Mouse (Mus musculus): Measurements from ENCODE around the gene Rapgef4.
A peak's percentile ranks its signal among the peaks of the same experiment; 100 is the strongest.
"Not testable (repeated sequence)": the region's sequence is repeated elsewhere in the genome, so short reads cannot be mapped to it uniquely, and the experiment has no call there.

Gene Rapgef4

DNA sequence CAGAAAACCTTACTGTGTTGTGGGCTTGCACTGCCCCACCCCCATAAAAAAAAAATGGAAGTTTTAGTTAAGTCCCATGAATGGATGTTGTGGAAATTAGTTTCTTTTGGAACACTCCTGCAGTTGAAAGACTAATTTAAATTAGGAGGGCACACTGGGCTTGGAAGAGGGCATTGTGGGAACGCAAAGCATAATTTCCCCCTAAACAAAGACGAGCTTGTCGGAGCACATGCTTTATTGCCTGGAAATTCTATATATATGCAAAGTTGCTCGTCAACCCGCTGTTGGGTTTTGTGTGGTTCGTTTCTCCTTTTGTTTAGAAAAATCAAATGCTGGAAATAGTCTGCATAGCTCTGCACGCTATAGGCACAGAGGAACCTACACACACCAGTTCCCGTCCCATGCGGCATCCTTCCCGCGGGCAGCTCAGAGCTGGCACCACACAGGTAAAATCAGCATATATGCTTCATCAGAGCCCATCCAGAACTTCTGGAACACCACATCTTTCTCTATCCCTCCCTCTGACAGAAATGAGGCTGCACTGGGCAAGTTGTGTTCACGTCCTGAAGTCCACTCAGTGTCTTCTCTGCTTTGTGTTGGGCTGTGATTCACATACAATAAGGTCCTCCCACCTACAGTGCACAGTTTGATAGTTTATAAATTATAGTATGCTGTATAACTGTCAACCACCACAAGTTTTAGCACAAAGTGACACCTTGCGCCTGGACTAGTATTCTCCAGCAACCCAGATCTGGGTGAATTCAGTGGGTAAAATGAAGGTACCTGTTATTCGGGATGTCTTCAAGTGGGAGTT lies 141.6 kb downstream of the Rapgef4 start:
- no peak for DNase-seq

- no peak for DNase-seq
Observed at GRCm38 (mm10) chr2:72123851-72124250, 142.8 kb downstream of the Rapgef4 start.

GRCm38 (mm10) chr2:72125786-72126185 lies 144.7 kb downstream of the Rapgef4 start:
- DNase-seq, result peak in 1 of 2 experiments; percentile 9

DNA sequence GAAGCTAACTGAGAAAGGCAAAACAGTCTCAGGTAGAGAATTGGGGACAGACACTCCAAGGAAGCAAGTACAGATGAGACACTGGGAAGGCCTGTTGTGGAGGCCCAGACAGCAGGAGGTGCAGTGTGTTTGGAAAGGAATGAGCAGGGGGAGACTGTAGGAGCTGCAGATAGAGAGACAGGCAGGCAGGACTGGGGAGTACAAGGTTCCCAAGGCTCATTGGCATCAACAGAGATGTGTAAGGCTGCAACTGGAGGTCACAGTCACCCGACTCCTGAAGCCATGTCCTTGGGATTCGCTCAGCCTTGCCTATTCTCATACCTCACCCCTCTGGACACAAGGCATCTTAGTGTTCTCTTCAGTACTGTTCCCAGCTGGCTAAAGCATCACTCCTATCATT lies 145.4 kb downstream of the Rapgef4 start:
- DNase-seq, result no peak

DNA sequence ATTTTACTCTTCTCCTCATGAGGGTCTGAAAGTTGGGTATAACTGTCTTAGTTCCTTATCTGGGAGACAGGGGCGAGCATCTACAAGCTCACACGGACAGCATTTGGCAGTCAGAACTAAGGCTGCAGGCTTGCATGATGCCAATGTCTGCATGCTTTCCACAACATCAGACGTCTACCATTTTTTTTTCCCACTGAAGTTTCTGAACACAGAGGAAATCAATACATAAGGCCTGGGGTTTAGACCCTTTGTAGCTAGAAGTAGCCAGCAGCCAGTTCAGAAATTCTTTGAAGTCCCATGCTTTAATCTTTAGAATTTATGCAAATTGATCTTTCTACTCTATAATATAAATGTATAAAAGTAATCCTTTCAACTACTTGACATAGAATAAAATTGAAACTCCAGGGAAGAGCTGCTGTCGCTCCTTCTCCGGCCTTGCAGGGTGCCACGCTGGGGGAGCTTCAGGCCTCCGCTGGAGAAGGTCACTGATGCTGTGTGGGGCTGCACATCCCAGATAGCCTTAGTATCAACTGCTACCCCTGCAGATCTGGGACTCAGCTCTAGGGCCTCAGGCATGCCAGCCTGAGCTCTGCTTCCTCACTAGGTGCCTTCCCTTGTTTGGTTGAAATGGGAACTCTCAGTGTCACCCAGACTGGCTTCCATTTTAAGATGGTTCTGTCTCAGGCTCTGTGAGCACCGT lies 148.7 kb downstream of the Rapgef4 start:
- DNase-seq, result no peak

DNA sequence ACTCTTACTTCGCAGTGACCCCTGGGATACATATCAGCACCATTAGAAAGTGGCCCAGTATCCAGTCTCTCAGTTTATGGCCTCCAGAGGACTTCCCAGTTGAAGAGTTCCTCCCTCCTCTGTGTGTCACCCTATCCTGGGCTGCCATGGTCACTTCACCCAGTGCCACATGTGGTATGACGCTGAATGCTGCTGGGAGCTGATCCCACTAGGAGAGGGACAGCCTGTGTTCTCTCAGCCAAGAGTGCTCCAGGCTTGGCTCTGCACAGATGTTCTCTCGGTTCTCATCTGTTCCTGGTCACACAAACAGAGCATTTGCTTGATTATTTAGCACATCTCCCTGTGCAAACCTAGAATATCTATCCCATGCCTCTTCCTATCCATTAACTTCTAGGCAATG lies 151.2 kb downstream of the Rapgef4 start:
- no peak for DNase-seq

DNA sequence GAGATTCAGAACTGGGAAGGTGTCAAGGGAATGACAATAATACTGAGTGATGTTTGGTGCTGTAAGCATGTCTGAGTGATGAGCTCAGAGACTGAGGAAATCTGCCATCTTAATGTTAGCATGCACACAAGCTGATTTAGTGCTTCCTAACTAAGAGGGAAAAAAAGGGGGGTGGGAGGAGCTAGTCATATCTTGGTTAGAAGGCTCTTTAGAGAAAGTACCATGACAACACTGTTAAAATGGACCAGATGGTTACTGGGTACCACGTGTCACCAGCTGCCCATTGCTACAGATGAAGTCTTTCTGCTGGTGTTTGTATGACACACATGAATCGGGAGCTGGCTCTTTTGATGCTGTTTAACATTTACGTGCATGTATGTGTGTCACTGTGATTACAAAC lies 155.0 kb downstream of the Rapgef4 start:
- no peak for DNase-seq

DNA sequence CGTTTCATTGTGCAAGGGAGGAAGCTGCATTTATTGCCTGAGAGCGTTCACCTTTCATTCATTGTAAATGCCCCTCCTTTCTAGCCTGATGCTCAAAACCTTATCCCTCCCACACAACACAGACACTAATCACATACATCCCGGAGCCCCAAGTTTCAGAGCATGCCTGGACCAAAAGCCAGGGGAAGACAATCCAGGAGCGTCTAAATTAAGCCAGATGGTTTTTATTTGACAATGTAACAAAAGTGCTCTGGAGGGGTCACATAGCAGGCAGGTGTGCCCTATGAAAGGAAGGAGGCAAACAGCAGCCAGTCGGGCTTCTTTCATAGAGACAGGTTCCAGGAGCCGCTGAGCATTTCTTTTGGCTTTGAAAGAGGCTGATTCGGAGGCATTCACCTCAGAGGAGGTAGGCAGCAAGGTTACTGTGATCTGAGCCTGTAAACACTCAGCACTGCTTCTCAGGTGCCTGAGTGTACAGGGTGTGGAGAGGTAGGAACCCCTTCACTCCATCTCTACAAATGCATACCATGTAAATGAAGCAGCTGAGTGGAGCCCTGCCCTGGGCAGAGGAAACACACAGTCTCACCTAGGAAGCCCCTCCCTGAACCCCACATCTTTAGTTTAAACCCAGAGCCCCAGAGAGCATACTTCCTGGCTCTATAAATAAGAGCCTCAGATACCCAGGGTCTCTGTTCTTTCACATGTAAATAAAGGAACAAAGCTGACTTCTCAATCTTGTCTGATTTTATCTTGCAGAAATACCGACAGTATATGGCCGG lies 155.6 kb downstream of the Rapgef4 start:
- no peak for DNase-seq

GRCm38 (mm10) chr2:72139863-72140845 lies 159.1 kb downstream of the Rapgef4 start:
- no peak for DNase-seq

DNA sequence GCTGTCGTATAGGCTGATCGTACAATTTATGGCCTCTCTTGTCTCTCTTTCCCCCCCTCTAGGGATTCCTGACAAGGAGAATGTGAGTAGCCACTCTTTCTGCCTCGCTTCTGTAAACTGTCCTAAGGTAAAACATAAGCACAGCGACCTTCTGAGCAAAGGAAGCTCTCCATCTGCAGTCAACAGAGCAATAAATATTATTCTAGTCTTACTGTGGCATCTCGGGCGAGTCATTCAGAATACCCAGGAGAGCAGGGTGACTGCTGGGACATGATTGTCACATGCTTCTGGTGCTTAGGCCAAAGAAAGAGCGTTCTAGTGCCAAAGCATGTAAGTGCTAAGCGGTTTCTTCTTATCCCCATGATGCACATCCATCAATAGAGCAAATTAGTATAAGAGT lies 160.1 kb downstream of the Rapgef4 start:
- DNase-seq, result no peak

GRCm38 (mm10) chr2:72141732-72142131 lies 160.7 kb downstream of the Rapgef4 start:
- not testable (repeated sequence) for DNase-seq

DNA sequence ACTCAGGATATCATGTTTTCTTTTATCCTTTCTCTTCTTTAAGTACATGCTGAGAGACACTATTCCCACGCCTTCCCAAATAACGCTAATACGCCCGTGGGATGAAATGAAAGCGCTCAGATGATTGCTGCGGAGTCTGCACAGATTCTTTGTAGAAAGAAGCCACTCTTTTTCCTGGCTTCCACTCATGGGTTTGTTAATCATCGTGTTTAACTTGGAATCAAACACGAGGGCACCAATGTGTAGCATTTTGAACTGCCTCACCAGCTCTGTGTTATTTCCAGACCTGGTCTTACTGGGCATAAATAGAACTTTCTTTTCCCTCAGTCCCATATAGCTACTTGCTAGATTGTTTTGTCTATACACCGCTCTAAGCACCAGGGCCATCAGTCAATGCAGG lies 162.4 kb downstream of the Rapgef4 start:
- no peak for DNase-seq

DNA sequence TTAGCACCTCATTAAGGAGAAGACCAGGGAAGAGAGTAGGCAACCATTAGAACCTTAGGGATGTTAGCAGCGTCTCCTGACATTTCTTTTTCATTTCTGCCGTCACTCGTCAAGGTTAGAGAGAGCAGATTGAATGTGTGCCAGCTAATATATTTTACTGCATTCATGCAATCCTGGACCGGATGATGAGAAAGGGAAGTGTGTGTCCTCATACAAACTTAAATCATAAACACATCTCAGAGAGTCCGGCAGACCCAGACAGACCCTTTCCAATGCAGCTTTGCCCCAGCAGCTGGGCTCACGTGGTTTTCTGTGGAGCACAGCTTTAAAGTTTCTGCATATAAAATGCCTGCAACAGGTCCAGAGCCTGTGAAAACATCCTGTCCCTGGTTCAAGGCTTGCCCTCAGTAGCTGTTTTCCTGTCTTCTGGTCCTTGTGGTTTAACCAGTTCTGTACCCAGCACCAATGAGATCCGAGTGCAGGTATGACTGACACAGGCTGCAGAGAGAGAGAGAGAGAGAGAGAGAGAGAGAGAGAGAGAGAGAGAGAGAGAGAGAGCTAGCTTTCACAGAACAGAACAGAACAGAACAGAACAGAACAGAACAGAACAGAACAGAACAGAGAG lies 163.6 kb downstream of the Rapgef4 start:
- no peak for DNase-seq

DNA sequence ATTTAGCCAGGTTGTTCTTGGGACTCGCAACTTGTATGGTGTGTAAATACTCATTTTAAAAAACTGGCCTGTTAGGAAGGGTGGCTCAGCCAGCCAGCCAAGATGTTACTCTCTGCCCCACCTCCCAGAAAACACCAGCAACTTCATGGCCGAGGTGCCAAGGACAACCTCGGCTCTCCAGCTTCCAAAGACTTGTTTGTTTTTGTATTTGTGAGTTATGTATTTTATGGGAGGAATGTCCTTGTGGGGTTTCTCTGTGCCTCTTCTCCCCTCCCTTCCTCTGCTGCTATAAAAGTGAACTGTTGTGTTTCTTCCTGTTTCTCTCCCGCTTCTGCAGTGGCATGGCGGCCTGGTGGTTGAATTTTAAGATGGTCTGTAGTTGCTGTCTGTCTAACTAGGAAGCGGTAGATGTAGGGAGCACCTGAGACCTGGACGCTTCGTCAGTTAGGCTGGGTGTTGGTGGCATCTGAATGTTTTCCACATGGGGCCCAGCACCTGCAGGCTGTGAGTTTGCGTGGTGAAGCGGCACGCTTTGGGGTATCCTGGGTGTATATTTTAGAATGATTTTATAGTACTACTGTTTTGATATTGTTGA lies 164.3 kb downstream of the Rapgef4 start:
- no peak for DNase-seq

DNA sequence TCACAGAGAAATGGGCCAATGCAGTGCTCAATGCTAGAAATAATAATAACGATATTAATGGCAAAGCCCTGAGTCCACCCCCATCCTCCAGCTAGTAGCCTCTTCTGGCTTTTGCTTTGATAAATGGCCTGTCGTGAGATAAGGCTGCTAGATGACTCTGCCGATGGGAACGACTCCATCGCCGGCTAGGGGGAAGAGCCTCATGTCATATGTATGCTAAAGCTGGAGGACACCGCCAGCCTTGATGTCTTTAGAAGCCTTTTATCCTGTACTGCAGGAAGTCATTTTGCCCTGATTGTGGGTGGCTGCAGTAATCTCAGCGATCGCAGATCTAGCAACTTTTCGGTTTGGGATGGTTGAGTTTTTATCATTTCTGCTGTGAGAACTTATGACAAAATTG lies 165.0 kb downstream of the Rapgef4 start:
- DNase-seq, result peak in 1 of 2 experiments; percentile 7

- peak; percentile 19 to 23 for DNase-seq
Observed at GRCm38 (mm10) chr2:72147246-72147645, 166.2 kb downstream of the Rapgef4 start.

DNA sequence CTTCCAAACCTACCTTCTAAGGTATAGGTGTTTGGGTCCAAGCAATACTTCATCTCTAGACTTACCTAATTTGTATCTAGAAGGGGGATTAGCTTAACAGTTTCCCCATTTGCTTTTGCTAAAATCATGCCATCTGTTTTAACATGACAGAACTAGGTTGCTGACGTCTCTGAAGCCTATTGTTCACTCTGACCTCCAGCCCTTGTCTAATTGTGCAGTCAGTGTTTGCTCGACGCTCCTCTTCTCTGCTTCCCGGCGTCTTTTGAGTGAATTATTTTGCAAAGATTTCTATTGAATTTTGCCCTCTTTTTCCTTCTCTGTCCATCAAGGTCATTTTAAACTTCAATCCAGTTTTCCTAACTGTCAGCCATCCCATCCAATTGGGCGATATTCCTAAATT lies 166.7 kb downstream of the Rapgef4 start:
- DNase-seq, result no peak

DNA sequence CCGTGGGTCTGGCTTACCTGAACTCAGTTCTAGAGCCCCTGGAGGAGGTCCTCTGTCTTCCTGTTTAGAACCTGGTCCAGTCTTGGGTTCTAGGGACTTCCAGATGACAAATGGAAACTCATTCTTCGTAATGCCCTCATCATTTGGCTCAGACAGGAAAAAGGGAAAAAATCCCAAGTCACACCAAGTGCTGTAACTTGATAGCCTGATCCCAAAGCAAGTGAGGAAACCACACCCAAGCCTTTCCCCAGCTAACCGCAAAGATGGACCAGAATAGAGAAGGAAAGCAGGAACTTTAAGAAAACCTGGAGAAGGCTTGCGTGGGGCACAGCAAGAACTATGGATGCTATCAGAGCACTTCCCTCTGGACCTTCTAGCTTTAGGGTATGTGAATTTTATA lies 167.6 kb downstream of the Rapgef4 start:
- peak; percentile 18 to 55 for DNase-seq

DNA sequence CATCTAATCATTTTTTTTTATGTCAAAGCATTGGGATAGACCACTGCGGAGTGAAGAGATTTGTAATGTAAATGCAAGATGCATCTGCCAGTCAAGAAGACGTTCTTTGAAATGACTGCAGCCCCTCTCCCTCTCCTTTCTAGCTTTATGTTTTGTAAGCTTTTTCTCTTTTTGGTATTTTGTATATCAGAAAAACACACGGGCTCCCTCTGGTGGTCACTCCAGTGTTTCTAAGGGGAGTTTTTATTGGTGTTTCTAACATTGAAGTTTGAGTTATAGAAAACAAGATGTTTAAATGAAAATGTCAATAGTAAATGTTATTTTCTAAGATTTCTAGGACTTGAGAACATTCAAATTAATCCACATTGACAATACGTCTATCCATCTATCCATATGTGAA lies 168.0 kb downstream of the Rapgef4 start:
- peak; percentile 54 to 89 for DNase-seq

DNA sequence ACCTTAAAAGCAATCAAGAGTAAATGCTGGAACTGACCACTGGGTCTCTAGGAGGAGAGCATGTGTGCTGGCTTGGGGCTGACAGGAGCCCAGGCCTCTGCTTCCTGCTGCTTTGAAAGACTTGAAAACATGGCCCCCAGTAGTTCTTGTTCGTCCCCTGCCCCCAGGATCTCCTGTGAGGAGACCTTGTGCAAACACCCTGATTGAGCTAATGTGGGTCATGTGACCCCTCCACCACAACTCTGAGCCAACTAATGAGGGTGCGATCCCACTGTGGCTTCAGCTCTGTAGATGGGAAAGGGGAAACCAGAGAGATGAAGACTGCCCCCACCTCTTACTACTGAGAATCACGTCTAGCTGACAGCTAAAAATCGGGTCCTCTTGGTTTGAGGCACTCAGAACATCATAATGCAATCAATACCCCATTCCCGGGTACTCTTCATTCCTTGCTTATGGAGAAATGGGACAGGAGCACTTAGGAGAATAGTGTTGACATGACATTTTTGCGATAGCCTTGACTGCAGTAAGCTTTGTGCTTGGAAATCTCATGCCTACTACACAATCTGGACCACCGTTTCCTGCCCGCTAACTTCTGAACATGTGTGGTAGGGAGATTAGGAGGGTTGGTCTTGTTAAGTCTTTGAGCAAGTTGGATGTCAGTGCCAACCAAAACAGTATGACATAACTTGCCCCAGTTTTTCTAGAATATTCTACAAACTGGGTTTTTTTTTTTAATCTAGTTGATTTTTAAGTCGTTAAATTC lies 170.9 kb downstream of the Rapgef4 start:
- no peak for DNase-seq

DNA sequence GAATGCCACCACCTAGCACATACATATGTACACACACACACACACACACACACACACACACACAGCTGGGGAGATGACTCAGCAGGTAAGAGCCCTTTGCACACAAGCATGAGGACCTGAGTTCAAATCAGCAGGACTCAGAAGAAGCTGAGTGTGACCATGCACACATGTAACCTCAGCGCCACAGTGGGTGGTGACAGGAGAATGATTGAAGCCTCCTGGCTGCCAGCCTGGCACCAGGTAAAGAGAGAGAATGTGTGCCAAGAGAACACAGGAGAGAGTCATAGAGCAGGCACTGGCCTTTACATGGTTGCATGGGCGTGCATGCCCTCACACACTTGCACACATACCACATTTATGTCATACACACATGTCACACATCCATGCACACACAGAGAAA lies 171.7 kb downstream of the Rapgef4 start:
- no peak for DNase-seq
